Mouse (Mus musculus) hindlimb bud, embryonic 11.5 days (tissue): ENCODE measurements around the gene Gmppa.
A peak's percentile ranks its signal among the peaks of the same experiment; 100 is the strongest.

Experiments
- DNase-seq: peaks from one replicate; pipeline ENCODE4 v3.0.0-alpha.2; 2012; ENCODE audit warnings: low read depth, low spot score; ENCODE audit errors: extremely low spot score

The Gmppa gene

DNA sequence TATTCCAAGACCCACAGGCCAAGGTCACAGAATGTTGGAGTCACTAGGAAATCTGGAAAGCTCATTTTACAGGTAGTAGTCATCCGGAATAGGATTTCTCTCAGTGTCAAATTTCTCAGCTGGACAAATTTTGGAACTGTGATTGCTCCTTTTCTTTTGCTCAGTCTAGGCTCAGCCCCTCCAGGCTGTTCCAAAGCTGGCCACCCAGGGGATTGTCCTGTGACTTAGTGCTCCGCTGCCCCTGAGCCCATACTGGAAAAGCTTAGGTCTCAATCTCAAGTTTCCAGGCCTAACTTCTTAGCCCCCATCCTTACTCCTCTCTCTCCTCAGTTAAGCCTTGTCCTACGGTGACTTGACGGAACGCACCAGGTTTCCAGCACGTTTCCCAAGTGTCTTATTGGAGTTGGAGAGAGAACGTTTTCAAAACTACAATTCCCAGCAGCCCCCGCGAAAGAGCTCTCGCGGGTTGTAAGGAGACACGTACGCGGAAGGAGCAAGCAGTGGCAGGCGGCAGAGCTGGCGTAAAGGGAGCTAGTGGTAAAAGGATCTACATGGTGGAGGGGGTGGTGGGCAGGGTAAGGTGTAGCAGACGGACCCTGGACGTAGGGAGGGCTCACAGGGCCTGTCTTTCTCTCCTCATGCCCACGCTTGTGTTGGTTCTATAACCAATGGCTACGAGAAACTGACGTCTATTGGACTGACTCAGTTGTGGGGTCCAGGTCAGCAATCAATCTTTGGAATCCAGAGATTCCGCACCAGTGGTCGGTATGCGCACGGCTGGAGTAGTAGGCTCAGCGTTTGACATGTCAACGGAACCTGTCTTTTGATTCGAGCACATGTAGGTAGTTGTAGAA lies at the start of gene Gmppa:
Gene Gmppa (plus strand): TSS at position 456 of the 854 bp plus-strand sequence.
- peak; percentile 82 for DNase-seq

DNA sequence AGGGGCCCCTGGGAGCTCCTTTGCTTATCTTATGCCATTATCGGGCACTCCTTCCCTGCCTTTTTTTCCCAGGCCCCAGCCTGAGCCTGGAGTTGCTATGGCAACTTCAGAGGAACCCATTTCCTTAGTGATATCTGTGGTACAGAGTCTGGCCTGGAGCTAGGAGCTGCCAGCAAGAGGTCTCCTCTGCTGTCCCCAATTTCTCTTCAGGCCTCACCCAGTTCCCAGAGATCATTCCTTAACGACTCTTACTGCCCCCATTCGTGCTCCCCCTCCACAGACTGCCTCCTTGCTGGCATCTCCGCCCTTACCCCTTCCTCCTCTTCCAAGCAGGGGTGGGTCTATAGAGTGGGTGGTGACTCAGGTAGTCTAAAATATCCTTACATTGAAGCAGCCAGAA lies 49.6 kb upstream of the Gmppa start:
- no peak for DNase-seq

DNA sequence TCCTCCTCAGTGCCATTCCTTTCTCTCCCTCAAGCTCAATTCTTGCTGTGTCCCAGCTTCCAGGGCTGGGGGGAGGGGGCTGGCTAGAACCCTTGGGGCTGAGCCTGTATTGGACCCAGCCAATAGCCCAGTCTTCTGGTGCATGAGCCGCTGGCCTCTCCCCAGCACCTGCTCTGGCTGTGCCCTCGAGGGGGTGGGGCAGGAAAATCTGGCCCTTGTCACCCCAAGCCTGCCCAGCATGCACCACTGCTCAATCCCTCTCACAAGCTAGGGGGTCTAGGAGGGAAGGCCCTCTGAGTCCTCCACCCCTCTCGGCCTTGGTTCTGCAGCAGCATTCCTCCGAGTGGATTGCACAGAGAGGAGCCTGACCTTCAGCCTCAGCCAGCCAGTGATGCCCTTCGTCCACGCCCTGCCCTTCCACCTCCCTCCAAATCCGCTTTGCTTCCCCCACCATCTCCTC lies 48.2 kb upstream of the Gmppa start:
- DNase-seq: no peak

DNA sequence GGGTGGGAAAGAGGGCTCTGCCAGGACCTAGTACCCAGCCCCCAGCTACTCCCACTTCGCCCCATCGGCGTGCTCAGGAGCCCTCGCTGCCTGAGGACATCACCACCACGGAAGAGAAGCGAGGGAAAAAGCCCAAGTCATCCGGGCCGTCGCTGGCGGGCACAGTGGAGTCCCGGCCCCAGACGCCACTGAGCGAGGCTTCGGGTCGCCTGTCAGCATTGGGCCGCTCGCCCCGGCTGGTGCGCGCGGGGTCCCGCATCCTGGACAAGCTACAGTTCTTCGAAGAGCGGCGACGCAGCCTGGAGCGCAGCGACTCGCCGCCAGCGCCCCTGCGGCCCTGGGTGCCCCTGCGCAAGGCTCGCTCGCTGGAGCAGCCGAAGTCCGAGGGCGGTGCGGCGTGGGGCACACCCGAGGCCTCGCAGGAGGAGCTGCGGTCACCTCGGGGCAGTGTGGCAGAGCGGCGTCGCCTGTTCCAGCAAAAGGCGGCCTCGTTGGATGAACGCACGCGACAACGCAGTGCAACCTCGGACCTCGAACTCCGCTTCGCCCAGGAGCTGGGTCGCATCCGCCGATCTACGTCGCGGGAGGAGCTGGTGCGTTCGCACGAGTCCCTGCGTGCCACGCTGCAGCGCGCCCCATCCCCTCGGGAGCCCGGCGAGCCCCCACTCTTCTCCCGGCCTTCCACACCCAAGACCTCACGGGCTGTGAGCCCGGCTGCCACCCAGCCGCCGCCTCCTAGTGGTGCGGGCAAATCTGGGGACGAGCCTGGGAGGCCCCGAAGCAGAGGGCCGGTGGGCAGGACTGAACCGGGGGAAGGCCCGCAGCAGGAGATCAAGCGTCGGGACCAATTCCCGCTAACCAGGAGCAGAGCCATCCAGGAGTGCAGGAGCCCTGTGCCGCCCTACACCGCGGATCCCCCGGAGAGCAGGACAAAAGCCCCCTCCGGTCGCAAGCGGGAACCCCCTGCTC lies 47.5 kb upstream of the Gmppa start:
- no peak for DNase-seq

DNA sequence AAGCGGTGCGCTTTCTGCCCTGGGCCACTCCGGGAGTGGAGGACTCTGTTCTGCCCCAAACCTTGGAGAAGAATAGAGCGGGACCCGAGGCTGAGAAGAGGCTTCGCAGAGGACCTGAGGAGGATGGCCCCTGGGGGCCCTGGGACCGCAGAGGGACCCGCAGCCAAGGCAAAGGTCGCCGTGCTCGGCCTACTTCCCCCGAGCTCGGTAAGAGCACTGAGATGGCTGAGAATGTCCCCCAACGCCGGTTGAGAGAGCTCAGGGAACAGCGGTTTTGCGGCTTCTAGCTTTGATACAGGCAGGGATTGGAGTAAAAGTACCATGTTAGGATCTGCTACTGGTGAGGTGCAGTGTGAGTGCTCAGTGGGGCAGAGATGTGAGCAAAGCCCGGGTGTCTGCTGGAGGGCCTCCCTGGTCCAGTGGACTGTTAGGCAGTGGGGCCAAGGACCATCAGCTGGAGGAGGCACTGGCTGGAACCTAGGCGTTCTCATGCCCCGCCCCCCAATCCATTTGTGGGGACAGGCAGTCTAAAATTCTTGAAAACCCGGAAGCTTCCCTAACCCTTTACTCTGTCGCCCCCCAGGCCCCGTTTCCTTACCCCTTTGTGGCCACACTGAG lies 46.7 kb upstream of the Gmppa start:
- no peak for DNase-seq

DNA sequence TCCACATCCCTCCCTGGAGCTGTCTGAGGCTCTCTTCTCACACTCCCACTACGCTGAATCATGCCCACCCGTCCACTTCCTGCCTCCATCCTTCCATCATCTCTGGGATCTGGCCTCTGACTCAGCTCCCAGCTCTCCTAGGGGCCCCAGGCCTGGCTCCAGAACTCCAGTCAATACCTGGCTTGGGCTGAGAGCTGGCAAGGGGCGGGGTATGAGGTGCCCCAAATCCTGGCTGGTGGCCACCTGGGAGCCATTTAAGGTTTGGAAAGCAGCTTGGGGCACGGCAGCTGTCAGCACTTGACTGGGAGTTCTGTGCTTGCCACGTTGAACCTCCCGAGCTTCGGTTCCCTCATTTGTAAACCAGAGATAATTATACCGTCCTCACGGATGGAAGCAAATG lies 42.6 kb upstream of the Gmppa start:
- DNase-seq: no peak

DNA sequence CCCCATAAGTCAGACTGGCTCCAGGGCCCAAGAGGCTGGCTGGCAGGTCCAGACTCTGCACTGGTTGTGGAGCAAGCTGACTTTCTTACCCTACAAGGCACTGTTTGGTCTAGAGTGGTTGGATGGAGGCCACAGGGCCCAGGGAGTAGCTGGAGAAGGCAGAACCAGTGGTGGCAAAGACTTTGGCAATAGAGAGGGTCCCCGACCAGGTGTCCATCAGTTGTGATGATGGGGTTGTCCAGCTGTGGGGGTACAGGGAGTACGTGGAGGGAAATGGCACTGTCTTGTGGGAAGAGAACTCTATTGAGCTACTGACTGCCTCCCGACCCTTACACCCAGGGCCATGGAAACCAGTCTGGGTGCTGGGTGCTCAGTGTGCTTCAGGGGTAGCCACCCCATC lies 41.9 kb upstream of the Gmppa start:
- no peak for DNase-seq

DNA sequence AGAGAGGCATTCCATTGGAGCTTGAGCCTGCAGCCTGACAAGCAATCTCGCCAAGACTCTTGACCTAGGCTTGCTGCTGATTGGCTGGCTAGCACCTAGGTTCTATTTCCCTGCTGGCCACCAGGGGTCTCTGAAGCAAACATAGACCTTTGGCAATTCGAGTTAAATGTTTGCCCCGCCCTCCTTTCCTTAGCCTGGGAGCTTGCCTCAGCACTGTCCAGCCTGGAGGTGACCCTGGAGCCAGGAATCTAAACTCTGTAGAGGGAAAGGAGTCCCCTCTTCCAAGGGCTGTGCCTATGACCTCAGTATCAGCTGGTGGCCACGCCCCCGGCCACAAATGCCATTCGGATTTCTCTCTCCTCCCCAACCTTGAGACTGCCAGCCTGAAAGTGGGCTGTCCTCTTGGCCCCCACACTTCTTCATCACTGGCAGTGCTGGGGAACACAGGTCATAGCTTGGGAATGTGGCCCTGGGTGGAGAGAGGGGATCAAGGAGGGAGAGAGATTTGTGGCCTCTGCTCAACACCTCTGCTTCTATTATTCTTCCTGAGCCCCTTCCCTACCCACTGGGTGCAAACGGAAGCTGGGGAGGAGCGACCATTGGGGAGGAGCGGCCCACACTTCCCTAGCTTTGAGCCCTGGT lies 36.8 kb upstream of the Gmppa start:
- DNase-seq: peak; percentile 56

DNA sequence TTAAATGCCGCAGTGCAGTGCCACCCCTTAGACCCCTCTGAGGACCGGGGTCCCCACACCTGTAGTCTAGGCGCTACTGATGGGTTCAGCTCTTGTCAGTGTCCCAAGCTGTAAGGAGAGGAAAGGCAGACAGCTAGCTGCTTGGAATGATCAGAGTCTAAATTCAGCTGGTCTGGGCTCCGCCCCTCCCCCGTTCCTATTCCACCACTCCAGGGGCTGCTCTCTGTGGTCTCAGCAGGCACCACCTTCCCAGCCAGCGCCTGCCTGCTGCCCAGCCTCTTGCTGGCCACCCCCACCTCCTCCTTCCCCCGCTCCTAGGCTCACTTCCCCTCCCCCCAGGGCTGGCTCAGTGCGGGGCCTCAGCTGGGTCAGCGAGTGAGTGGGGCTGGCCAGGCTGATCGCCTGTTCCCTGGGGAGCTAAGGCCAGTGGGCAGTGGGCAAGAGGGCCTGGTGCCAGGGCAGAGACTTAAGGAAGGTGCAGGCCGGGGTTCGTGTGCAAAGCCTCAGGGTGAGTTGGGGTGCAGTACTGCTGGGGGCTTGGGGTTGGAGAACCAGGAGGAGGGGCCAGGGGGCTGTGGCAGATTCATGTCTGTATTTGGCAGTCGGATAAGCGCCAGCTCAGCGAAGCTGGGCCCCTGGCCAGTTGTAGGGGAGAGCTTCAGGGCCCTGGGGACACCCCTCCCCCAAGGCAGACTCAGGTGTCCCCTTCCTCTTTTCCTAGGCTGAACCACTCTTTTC lies 35.8 kb upstream of the Gmppa start:
- DNase-seq: peak; percentile 22

DNA sequence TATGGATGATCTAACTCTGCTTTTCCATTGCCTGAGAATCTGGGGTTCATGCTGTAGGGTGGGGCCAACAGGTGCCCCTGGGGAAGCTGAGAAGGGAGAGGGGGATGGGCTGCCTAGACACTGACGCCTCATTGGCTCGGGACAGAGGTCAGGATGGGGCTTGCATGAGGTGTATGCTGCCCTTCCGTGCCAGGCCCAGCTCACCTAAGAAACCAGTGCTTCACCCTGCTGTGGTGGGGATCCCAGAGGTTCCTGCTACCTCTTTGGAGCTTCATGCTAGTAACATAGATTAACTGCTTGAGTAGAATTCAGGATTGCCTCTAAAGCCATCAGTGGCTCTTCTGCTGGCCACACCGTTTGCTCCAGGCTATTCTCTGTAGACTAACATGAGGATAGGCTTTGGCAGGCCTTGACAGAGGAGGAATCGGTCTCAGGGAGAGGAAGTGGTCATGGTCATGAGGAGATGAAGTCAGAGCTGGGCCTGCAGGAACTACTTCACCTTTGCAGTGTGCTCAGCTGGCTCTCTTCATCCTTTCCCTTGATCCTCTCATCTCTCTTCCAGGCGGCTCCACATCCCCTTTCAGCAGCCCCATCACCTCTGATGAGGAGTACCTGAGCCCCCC lies 35.1 kb upstream of the Gmppa start:
- DNase-seq: no peak

DNA sequence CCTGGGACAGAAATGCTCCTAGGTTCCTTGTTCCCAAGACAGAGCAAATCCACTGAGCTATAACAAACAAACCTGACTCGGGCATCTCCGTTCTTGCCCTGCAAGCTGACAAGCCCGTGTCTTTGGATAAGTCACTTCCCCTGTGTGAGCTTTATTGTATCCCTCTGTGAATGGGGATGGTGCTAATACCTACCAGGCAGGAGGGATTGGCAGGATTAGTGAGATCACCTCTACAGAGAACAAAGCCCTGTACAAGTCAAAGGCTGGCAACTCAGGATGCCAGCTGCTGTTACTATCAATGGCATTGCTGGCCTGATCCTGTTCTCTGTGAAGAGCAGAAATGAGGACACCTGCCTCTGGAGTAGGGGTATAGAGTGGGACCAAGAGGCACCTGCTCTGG lies 30.2 kb upstream of the Gmppa start:
- DNase-seq: no peak

DNA sequence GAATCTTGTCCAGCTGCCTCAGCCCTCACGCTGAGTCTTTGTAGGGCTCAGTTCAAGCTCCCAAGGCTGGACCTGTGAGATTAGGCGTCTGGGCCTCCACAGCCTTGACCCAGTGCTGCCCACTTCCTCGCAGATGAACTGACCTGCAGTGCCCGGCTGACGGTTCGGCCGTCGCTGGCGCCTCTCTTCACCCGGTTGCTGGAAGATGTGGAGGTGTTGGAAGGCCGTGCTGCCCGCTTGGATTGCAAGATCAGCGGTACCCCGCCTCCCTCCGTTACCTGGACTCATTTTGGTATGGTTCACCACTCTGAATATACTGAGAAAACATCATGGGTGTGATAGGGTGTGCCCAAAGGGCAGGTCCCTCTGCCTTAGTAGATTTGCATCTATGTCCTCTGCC lies 29.6 kb upstream of the Gmppa start:
- DNase-seq: no peak

DNA sequence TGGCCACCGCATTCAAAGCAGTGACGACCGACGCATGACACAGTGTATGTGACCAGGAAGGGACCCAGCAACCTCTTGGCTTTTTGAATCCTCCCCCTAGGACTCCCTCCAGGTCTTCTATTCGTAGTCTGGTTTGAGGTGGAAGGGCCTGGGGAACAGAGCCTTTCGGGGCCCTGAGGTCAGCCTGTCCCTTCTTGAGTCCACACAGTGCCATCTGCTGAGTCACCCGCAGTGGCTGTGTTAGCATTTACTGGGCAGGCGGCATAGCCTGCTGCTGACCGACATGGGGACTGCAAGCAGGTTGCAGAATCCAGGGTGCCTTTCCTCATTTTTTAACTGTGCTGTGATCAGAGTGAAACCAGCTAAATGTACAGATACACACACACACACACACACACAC lies 28.7 kb upstream of the Gmppa start:
- DNase-seq: no peak

DNA sequence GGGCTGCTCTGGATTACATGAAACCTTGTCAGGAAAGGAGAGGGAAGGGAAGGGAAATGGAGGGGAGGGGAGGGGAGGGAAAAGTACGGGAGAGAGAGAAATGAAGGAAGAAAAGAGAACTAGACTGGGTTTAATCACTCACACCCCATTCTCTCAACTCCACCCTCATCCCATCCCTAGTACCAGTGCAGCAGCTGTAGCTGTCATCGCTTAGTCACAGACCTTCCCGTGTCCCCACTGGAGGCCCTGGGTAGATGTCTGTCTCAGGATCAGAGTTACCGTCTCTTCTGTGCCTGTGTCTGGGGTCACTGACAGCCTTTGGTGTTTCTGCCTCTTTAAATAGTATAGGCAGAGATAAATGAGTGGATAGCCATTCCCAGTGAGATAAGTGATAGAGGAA lies 27.5 kb upstream of the Gmppa start:
- DNase-seq: no peak

DNA sequence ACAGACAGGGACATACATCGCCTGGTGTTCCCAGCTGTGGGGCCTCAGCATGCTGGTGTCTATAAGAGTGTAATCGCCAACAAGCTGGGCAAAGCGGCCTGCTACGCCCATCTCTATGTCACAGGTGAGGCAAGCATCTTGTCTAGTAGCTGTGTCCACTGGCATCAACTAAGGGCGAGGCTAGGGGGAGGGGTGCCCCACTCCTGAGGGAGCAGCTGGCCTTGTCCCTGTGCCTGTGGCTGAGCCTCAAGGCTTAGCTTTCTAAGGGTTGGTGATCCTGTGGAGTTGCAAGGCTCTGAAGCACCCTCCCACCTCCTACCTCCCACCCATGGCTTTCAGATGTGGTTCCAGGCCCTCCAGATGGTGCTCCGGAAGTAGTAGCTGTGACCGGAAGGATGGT lies 25.8 kb upstream of the Gmppa start:
- no peak for DNase-seq

DNA sequence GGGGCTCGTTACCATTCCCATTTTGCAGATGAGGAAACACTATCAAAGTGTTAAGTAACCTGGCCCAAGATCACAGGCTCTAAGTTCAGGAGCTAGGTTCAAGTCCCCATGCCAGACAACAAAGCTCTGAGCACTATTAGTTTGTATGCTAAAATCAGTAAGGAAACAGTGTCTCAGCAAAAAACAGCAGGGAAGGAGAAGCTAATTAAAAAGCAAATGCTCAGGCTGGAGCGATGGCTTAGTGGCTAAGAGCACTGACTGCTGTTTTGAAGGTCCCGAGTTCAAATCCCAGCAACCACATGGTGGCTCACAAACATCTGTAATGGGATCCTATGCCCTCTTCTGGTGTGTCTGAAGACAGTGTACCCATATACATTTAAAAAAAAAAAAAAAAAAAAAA lies 23.5 kb upstream of the Gmppa start:
- no peak for DNase-seq

DNA sequence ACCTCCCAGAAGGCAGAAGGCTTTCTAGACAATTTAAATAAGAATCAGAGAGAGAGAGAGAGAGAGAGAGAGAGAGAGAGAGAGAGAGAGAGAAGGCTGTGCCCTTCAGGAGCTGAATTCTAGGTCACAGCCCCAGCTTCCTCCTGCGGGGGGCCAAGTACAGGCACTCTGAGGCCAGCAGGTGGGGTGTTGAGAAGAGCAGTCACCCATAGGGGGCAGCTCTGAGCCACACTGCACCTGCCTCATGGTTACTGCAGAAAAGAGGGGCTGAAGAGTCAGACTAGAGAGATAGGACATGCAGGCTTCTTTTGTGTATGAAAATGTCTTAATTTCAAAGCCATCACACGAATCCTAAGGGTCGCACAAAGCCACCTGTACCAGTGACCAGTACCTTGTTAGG lies 22.0 kb upstream of the Gmppa start:
- no peak for DNase-seq

DNA sequence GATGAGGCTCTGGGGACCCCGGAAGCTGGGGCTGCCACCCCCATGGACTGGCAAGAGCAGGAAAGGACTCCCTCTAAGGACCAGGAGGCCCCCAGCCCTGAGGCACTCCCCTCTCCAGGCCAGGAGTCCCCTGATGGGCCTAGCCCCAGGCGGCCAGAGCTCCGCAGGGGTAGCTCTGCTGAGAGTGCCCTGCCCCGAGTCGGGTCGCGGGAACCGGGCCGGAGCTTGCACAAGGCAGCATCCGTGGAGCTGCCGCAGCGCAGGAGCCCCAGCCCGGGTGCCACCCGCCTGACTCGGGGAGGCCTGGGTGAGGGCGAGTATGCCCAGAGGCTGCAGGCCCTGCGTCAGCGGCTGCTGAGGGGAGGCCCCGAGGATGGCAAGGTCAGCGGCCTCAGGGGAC lies 13.9 kb upstream of the Gmppa start:
- no peak for DNase-seq

DNA sequence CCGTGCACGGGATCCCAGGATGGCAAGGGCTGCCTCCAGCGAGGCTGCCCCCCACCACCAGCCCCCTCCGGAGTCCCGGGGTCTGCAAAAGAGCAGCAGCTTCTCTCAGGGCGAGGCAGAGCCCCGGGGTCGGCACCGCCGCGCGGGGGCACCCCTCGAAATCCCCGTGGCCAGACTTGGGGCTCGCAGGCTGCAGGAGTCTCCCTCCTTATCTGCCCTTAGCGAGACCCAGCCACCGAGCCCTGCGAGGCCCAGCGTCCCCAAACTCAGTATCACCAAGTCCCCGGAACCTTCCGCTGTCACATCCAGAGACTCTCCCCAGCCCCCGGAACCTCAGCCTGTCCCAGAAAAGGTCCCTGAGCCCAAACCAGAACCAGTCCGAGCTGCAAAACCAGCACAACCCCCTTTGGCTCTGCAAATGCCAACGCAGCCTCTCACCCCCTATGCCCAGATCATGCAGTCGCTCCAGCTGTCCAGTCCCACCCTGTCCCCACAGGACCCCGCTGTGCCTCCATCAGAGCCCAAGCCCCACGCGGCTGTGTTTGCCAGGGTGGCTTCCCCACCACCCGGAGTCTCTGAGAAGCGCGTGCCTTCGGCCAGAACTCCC lies 13.4 kb upstream of the Gmppa start:
- DNase-seq: no peak
